Mouse (Mus musculus) ES-E14 (cell line): Measurements from ENCODE around the gene Teddm3.

Experiments
- CHD2 ChIP-seq: IDR thresholded peaks from 2 replicates; pipeline ENCODE4 v1.6.1; 2014; ENCODE audit warnings: mild to moderate bottlenecking, low read depth, low read length, inconsistent platforms
- HCFC1 ChIP-seq: IDR thresholded peaks from 2 replicates; pipeline ENCODE4 v1.6.1; 2012; ENCODE audit warnings: low read length, inconsistent platforms, borderline replicate concordance; ENCODE audit not compliant: insufficient read depth
- MAFK ChIP-seq: IDR thresholded peaks from 2 replicates; pipeline ENCODE4 v1.6.1; 2014; ENCODE audit warnings: mild to moderate bottlenecking, low read depth, low read length, inconsistent platforms; ENCODE audit not compliant: insufficient read depth
- ZC3H11A ChIP-seq: IDR thresholded peaks from 2 replicates; pipeline ENCODE4 v1.6.1; 2012; ENCODE audit warnings: low read depth, mild to moderate bottlenecking, inconsistent platforms, low read length, borderline replicate concordance
- ZNF384 ChIP-seq: IDR thresholded peaks from 2 replicates; pipeline ENCODE4 v1.6.1; 2012; ENCODE audit warnings: low read depth, low read length, inconsistent platforms

- TF ChIP-seq MAFK (no peak), ZC3H11A (no peak), ZNF384 (no peak), CHD2 (no peak), HCFC1 (no peak)
Measured at GRCm38 (mm10) chr16:21136312-21137083, 17.3 kb downstream of the Teddm3 start.
